Mouse (Mus musculus) subcutaneous adipose tissue, adult 2 months (tissue): Measurements from ENCODE around the gene Cask. TPM values are rescaled to one million over a fixed set of nuclear protein-coding genes. Genes with fewer than 3 reads are reported as not detected.

Experiments
- polyA plus RNA-seq: library from polyadenylated mRNA; depleted of rRNA; stranded (reverse); fragments of >200 nt; gene quantifications from 2 replicates; pipeline ENCODE4 v1.2.3, GENCODE M21; 2012; ENCODE audit warnings: low replicate concordance; rRNA removed

Cask gene
- polyA plus RNA-seq, result 8.8 TPM in 2 replicates

DNA sequence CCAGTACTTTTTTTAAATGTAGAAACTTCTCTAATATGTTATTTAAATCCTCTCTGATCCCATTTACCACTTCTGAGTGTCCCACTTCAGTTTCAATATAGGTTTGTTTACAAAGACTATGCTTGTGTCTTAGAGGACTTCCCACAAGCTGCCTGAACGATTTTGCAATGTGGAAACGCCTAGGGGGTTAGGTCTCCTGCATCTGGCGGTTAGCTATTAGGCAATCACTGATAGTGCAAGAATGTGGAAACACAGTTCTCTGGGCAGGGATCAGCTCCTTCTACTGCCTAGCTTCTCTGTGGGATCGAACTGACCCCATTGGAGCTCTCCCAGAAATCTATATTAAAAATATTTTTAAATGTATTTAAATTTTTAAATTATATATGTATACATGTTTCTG lies at the start of gene Cask:
Cask (minus strand) TSS at position 83 of the 400 bp plus-strand sequence.

GRCm38 (mm10) chrX:13661063-13661462 lies 190.1 kb downstream of the Cask start, which contains the start of gene Gpr82:
Gene Gpr82, plus strand, starts transcription at chrX:13661363.

DNA sequence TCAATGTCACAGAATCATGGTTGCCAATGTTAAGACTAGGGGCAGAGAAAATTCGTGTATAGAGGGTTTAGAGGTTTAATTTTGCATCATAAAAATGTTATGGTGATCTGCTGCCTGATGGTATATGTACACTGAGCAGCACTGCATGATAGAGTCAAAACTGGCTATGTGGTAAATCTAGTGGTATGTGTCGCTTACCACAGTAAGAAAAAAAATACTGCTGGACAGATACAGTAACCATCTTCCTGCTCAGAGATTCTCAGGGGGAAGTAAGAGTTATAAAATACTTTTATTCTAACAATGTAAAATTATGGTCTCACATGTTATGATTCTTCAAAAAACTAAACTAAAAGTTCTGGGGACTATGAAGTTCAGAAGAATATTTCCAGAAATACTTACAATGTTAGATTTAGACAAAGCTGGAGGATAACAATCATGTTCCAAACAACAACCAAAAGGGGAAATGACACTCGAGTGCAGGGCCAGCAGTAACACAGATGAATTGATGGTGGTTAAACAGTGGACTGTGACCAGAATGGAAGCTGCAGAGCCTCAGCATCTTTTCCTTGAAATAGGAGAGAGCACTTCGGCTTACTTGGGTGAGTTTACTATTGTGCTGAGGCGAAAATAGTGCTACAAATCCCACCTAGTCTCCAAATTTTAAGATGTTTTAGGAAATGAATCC lies 219.4 kb downstream of the Cask start, which contains the start of gene Gpr34:
Gpr34 (plus strand) TSS at position 491 of the 685 bp plus-strand sequence.

Other genes with a start within 250 kb of the Cask start
- 1.6 and 1.8 TPM in 2 replicates for gene Gpr34, start 219.3 kb downstream of the Cask start, polyA plus RNA-seq
- 0.15 TPM in 1 of 2 replicates, not detected in the other for gene Gpr82, start 190.0 kb downstream of the Cask start, polyA plus RNA-seq